Comparison of ENCODE assay signal across 8 mouse cellular contexts in genomic region chr12:100958006-100958405, GRCm38 (mm10). TPM values are rescaled to one million over a fixed set of nuclear protein-coding genes. Genes with fewer than 3 reads are reported as not detected.
DNase-seq lines count a peak whose midpoint lies in the region; ATAC-seq and TF ChIP-seq lines count a peak whose summit lies in the region.

No protein-coding gene starts in this region.

- peaks cover 0 to 7% of the 10 kb centered on the region in 2 experiments; a peak in 1 of 4 replicates for H3K4me1 ChIP-seq in ES-E14 (ENCODE audit: control insufficient read depth in 2 of 2, insufficient read depth in 2 of 2, low read length in 2 of 2, poor library complexity in 1 of 2)
- peaks cover 26% of the 10 kb centered on the region for H3K4me1 ChIP-seq in forebrain, embryonic 12.5 days

- WGBS in forebrain, embryonic 12.5 days = 28% methylated on average over 5 of the region's 5 CpGs

- H3K27ac ChIP-seq in ES-E14 (ENCODE audit: insufficient read depth, low read depth, low read length, poor library complexity, severe bottlenecking) = no peak overlapping the region
- H3K27ac ChIP-seq in forebrain, embryonic 12.5 days = no peak overlapping the region

- H3K4me2 ChIP-seq in forebrain, embryonic 12.5 days = no peak overlapping the region

- in situ Hi-C loops in ES-E14 (cut with MboI; ENCODE audit: low sequenced_read_pairs in 2 of 2, unreplicated experiment in 2 of 2) = loop anchor here in 1 of 2 experiments (5.0 kb wide), 1 partner anchor 74 kb away; no protein-coding TSS in a partner anchor

- peaks cover 13% of the 10 kb centered on the region; the same call in 1 of the 2 replicates for H3K36me3 ChIP-seq in ES-E14 (ENCODE audit: control insufficient read depth, insufficient read depth, low read length, poor library complexity, severe bottlenecking)
- H3K36me3 ChIP-seq in forebrain, embryonic 12.5 days (replicated peaks) = peaks cover 40% of the 10 kb centered on the region

- ATAC-seq in forebrain, embryonic 12.5 days (ENCODE audit: low FRiP score) = peak; percentile 66

- H3K27me3 ChIP-seq in forebrain, embryonic 12.5 days = no peaks in the 10 kb centered on the region

- intact Hi-C loops in heart, postnatal 14 days (cut with DNase I) = loop anchor here (1.0 kb wide), 1 partner anchor 71 kb away; the partner anchor contains the start of gene Ccdc88c

- no peaks in the 10 kb centered on the region for H3K9me3 ChIP-seq in ES-E14 (ENCODE audit: control insufficient read depth, insufficient read depth, low read depth, low read length)
- no peaks in the 10 kb centered on the region for H3K9me3 ChIP-seq in forebrain, embryonic 12.5 days

- peak; percentile 71 for DNase-seq in ES-E14 (ENCODE audit: low read depth, low spot score)
- DNase-seq in c-Kit-positive CD71-positive TER-119-negative erythroid progenitor cells, embryonic 14.5 days (ENCODE audit: low read depth) = peak; percentile 69
- peak; percentile 81 to 87 for DNase-seq in heart, postnatal 14 days
- DNase-seq in layer of hippocampus, adult 18-20 months (ENCODE audit: low spot score in 2 of 2) = peak; percentile 56 to 81
- DNase-seq in lung, postnatal 10 days = peak; percentile 84
- peak; percentile 76 for DNase-seq in ovary, postnatal 36 days (ENCODE audit: low spot score)
- peak; percentile 86 to 87 for DNase-seq in thymus, postnatal 36 days

- H3K9ac ChIP-seq in ES-E14 (ENCODE audit: insufficient read depth, low read depth, low read length, poor library complexity, severe bottlenecking) = no peak overlapping the region
- no peak overlapping the region for H3K9ac ChIP-seq in forebrain, embryonic 12.5 days

- no peak overlapping the region for H3K4me3 ChIP-seq in ES-E14 (ENCODE audit: insufficient read depth in 1 of 2, low read depth in 1 of 2, low read length in 2 of 2, poor library complexity in 1 of 2, severe bottlenecking in 1 of 2)
- no peak overlapping the region for H3K4me3 ChIP-seq in forebrain, embryonic 12.5 days (replicated peaks)

TF ChIP-seq in ES-E14, 5 proteins besides CTCF, POLR2A, EP300 and RAD21:
- TF ChIP-seq HCFC1 (IDR thresholded peaks at IDR 0.05; ENCODE audit: borderline replicate concordance, insufficient read depth, low read length) = no peak
- TF ChIP-seq ZC3H11A (IDR thresholded peaks at IDR 0.05; ENCODE audit: borderline replicate concordance, low read depth, low read length) = peak; percentile 76; the same call in 1 of the 2 replicates
TF ChIP-seq in ES-E14: peak in this region for 1.

RNA-seq across cellular contexts. Expression of gene Gpr68, which starts 50.0 kb away (rescaled TPM):
- 0.49 and 0.58 TPM in 2 replicates for total RNA-seq in ES-E14 (2012; rRNA removed)
- 0.22 and 0.26 TPM in 2 replicates for polyA plus RNA-seq in forebrain, embryonic 12.5 days (2016; fragmentation: Nextera tagmentation; extraction: Ambion mirVana)
- total RNA-seq in heart, postnatal 14 days (2021) = under 1 TPM; 0.38 to 0.41 TPM
- 10 to 100 TPM; 18.7 to 21.5 TPM for total RNA-seq in layer of hippocampus, adult 18-20 months (2021)

Comparison
In these comparisons a context has a peak if more than half of its experiments do, and no peak if none do; other contexts are left out.
1. RNA of gene Gpr68, which starts 50.0 kb away (total RNA-seq): 18.7 to 21.5 TPM in layer of hippocampus, adult 18-20 months; 0.49 to 0.58 TPM in ES-E14 and 0.38 to 0.41 TPM in heart, postnatal 14 days; every median in the first group is over 10 times any median in the second.
2. Peak in every context shown above with its lines, with median percentiles within 50 percentile points of each other: DNase-seq.